Mouse (Mus musculus) spleen, adult 2 months (tissue): ENCODE results near the gene Chl1.

ENCODE experiments used
- CTCF ChIP-seq: fragments of 200-500 bp; IDR thresholded peaks from 2 replicates; pipeline ENCODE4 v1.5.1; 2011; ENCODE audit warnings: mild to moderate bottlenecking, inconsistent platforms; ENCODE audit not compliant: insufficient read depth, insufficient read length, insufficient replicate concordance; ENCODE audit errors: extremely low read depth
- POLR2A ChIP-seq: fragments of 200-500 bp; IDR thresholded peaks from 2 replicates; pipeline ENCODE4 v1.6.1; 2011; ENCODE audit warnings: low read depth, low read length, inconsistent platforms

- TF ChIP-seq POLR2A (no peak), CTCF (no peak)
Measured at GRCm38 (mm10) chr6:103673111-103673510, 162.7 kb downstream of the Chl1 start.
